ENCODE assay signal across 8 mouse cellular contexts in the genomic region with DNA sequence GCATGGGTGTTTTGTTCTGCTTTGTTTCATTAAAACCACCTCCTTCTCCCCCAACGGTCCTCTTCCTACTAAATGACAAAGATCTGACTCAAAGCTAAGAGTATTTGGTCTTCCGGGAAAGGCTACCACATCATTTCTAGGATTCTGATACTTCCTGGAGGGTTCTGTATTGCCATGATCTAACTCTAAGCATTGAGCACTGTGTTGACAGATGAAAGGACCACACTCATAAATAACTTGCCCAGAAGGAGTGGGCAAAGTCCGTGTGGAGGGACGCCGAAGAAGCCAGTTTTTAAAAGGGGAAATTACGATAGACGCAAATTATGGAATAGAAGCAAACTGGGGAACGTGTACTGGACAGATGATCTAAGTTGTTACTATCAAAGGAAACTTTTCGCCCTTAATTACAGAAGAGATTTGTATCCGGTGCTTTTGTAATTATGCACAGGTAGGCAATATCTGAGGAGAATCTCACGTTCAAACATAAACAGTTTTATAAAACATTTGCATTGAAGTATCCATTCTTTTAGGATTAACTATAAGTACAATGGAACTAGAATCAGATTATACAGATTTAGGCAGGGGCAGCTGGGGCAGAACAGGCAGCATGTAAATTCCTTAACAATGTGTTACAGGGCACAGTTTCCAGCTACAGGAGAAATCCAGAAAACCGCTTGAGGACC. TPM values are rescaled to one million over a fixed set of nuclear protein-coding genes. Genes with fewer than 3 reads are reported as not detected.
A peak's percentile ranks its signal among the peaks of the same experiment; 100 is the strongest.
DNase-seq lines count a peak whose midpoint lies in the region; ATAC-seq and TF ChIP-seq lines count a peak whose summit lies in the region.

No protein-coding gene starts in this region.

- 0 out of 2 replicates have a peak, but pooled peaks cover 2% of the 10 kb centered on the region for H3K4me1 ChIP-seq in hindbrain, embryonic 12.5 days
- H3K4me1 ChIP-seq in midbrain, embryonic 13.5 days (replicated peaks): peaks cover 8% of the 10 kb centered on the region

- no peak for DNase-seq in left cerebral cortex, adult 2 months (ENCODE audit: extremely low spot score in 1 of 2, low spot score in 2 of 2)
- no peak for DNase-seq in left cerebral cortex, postnatal 4 days
- DNase-seq in brain, embryonic 14.5 days (ENCODE audit: low read depth): peak; percentile 36
- no peak for DNase-seq in spleen, adult 12 weeks (ENCODE audit: low spot score)
- DNase-seq in natural killer cell, adult 2 months (ENCODE audit: low spot score in 2 of 2): no peak
- no peak for DNase-seq in adrenal gland, adult 18-20 months (ENCODE audit: low spot score in 2 of 2)

- peak overlapping the region; percentile 97 for H3K27ac ChIP-seq in left cerebral cortex, adult 2 months
- H3K27ac ChIP-seq in hindbrain, embryonic 12.5 days: peak overlapping the region; percentile 98
- H3K27ac ChIP-seq in midbrain, embryonic 13.5 days: peak overlapping the region; percentile 97

- intact Hi-C loops in left cerebral cortex, adult 2 months (cut with DNase I): loop anchor here (2.0 to 10.0 kb wide), 5 partner anchors 62 to 589 kb away; partner anchors contain the start of genes Eif4e, Metap1 and Tspan5
- intact Hi-C loops in left cerebral cortex, postnatal 4 days (cut with DNase I): loop anchor here (10.0 kb wide), 2 partner anchors 121 to 329 kb away; partner anchors contain the start of gene Tspan5

- H3K9me3 ChIP-seq in hindbrain, embryonic 12.5 days (replicated peaks): no peaks in the 10 kb centered on the region
- H3K9me3 ChIP-seq in midbrain, embryonic 13.5 days: peaks cover 4% of the 10 kb centered on the region; the same call in 1 of the 2 replicates

- no peaks in the 10 kb centered on the region for H3K27me3 ChIP-seq in hindbrain, embryonic 12.5 days
- H3K27me3 ChIP-seq in midbrain, embryonic 13.5 days: no peaks in the 10 kb centered on the region

- 5% methylated on average over 12 of the region's 12 CpGs for WGBS in hindbrain, embryonic 12.5 days
- 6% methylated on average over 12 of the region's 12 CpGs for WGBS in midbrain, embryonic 13.5 days

- ATAC-seq in hindbrain, embryonic 12.5 days (ENCODE audit: low FRiP score): no peak
- no peak for ATAC-seq in midbrain, embryonic 13.5 days

- H3K9ac ChIP-seq in hindbrain, embryonic 12.5 days: peak overlapping the region; percentile 92
- H3K9ac ChIP-seq in midbrain, embryonic 13.5 days (replicated peaks): peak overlapping the region; percentile 85

- no peak for TF ChIP-seq POLR2A in brain, embryonic 14.5 days (IDR thresholded peaks at IDR 0.05; ENCODE audit: borderline replicate concordance, extremely low read depth, insufficient read depth, insufficient read length, poor library complexity, severe bottlenecking)

- peak overlapping the region; percentile 69 for H3K4me2 ChIP-seq in hindbrain, embryonic 12.5 days (replicated peaks)
- H3K4me2 ChIP-seq in midbrain, embryonic 13.5 days (replicated peaks): peak overlapping the region; percentile 63

- H3K36me3 ChIP-seq in hindbrain, embryonic 12.5 days: no peaks in the 10 kb centered on the region
- H3K36me3 ChIP-seq in midbrain, embryonic 13.5 days: no peaks in the 10 kb centered on the region

- TF ChIP-seq CTCF in left cerebral cortex, adult 2 months (IDR thresholded peaks at IDR 0.05): no peak
- TF ChIP-seq CTCF in brain, embryonic 14.5 days (IDR thresholded peaks at IDR 0.05; ENCODE audit: borderline replicate concordance, extremely low read depth, insufficient read depth, insufficient read length): no peak

- peak overlapping the region; percentile 93 for H3K4me3 ChIP-seq in left cerebral cortex, adult 2 months
- peak overlapping the region; percentile 90 for H3K4me3 ChIP-seq in hindbrain, embryonic 12.5 days
- peak overlapping the region; percentile 92 for H3K4me3 ChIP-seq in midbrain, embryonic 13.5 days (replicated peaks)

RNA-seq across cellular contexts. Expression of gene Rap1gds1, which starts 1.1 kb away (rescaled TPM):
- 100 to 1,000 TPM; 247 to 268 TPM for total RNA-seq in left cerebral cortex, adult 2 months (2021)
- total RNA-seq in left cerebral cortex, postnatal 4 days (2021): 100 to 1,000 TPM; 165 to 170 TPM
- polyA plus RNA-seq in brain, embryonic 14.5 days (2012; rRNA removed): 37.5 and 54.7 TPM in 2 replicates
- 74.8 and 76.0 TPM in 2 replicates for polyA plus RNA-seq in hindbrain, embryonic 12.5 days (2016; fragmentation: Nextera tagmentation; extraction: Ambion mirVana)
- 54.0 and 56.8 TPM in 2 replicates for polyA plus RNA-seq in midbrain, embryonic 13.5 days (2015; fragmentation: Nextera tagmentation; extraction: Ambion mirVana)
- 10 to 100 TPM; 46.3 to 52.5 TPM for total RNA-seq in adrenal gland, adult 18-20 months (2021)
